Mouse (Mus musculus) liver, embryonic 11.5 days (tissue): ENCODE results near the gene Efemp2. TPM values are rescaled to one million over a fixed set of nuclear protein-coding genes. Genes with fewer than 3 reads are reported as not detected.

Experiments used
- ATAC-seq: fragments of 200-750 bp; cut with Nextera tagmentation; replicated peaks from 2 replicates; pipeline ENCODE4 v1.8.0; 2017; ENCODE audit warnings: moderate number of reproducible peaks, mild to moderate bottlenecking, moderate TSS enrichment, moderate library complexity; ENCODE audit not compliant: low FRiP score
- DNase-seq: peaks from one replicate; pipeline ENCODE4 v3.0.0-alpha.2; 2017; ENCODE audit warnings: low spot score
- H3K27ac ChIP-seq: fragments of 300-500 bp; sonication (generic); 2 replicates; pipeline ENCODE4 v1.5.1; 2014; ENCODE audit warnings: mild to moderate bottlenecking, low read depth, low read length, control low read depth
- H3K27me3 ChIP-seq: fragments of 300-500 bp; sonication (generic); replicated peaks from 2 replicates; pipeline ENCODE4 v1.6.1; 2014; ENCODE audit warnings: low read length, mixed read lengths; ENCODE audit not compliant: control insufficient read depth, insufficient read depth
- H3K36me3 ChIP-seq: fragments of 300-500 bp; sonication (generic); 2 replicates; pipeline ENCODE4 v1.6.1; 2014; ENCODE audit warnings: mild to moderate bottlenecking, low read length, moderate library complexity, mixed read lengths; ENCODE audit not compliant: control insufficient read depth, insufficient read depth
- H3K4me1 ChIP-seq: fragments of 300-500 bp; sonication (generic); replicated peaks from 2 replicates; pipeline ENCODE4 v1.6.1; 2014; ENCODE audit warnings: low read length, mixed read lengths; ENCODE audit not compliant: control insufficient read depth, insufficient read depth
- H3K4me2 ChIP-seq: fragments of 300-500 bp; sonication (generic); 2 replicates; pipeline ENCODE4 v1.6.1; 2014; ENCODE audit warnings: mild to moderate bottlenecking, control low read depth, moderate library complexity
- H3K4me3 ChIP-seq: fragments of 300-500 bp; sonication (generic); 2 replicates; pipeline ENCODE4 v1.5.1; 2014; ENCODE audit warnings: low read depth, low read length, control low read depth
- H3K9ac ChIP-seq: fragments of 300-500 bp; sonication (generic); 2 replicates; pipeline ENCODE4 v1.6.1; 2014; ENCODE audit warnings: low read depth, low read length, control low read depth
- H3K9me3 ChIP-seq: fragments of 300-500 bp; sonication (generic); 2 replicates; pipeline ENCODE4 v1.6.1; 2016; ENCODE audit warnings: low read length, inconsistent platforms, mixed read lengths; ENCODE audit not compliant: control insufficient read depth
- WGBS: fragments of 180-500 bp; shearing (Covaris S2); extraction: QIAGEN DNeasy Blood & Tissue Kit; methylation state at CpG from one replicate; pipeline ENCODE4 v1.1.7; 2014; 5-methylcytosine and 5-hydroxymethylcytosine counted together
- polyA plus RNA-seq: library from polyadenylated mRNA; unstranded; fragments of >200 nt; fragmentation: Nextera tagmentation; extraction: Ambion mirVana; gene quantifications from 2 replicates; pipeline ENCODE4 v1.2.1, GENCODE M21; 2014

The Efemp2 gene
- polyA plus RNA-seq, 1 experiment from 2014 or later = 55.3 TPM

DNA sequence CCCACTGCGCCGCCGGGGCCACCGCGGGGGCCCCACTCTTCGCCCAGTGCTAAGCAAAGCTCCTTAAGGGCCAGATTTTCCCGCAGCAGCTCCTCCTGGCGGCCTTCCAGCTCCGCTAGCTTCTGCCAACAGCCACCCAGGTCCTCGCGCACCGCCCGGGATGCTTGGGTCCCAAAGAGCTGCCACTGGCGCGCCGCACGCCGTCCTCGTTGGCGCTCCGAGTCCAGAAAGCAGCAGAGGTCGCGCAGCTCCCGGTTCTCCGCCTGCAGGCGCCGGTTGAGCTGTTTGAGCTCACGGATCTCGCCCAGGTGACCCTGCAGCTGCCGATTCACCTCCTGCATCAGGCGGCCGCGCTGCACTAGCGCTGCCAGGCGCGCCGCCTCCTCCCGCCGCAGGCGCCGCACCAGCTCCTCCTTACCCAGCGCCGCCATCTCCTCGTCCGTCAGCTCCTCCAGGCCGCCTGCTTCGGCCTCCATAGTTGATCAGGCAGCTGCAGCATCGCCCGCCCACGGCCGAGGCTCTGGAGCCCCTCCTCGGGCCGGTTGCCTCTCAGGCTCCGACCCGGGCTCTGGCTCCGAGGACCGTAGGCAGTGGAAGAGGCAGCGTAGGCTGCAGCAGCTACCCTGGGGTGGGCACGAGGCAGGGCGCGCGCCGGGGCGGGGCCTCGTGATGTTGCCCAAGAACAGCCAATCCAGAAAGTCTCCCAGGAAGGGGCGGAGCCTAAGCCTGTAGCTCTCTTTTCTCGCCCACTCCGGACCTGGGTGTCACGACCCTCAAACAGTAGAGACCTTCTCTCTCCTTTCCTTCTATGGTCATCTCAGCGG is 16.6 kb upstream of the Efemp2 start:
- H3K4me2 ChIP-seq = peak overlapping the region; percentile 90
- peak overlapping the region; percentile 87 for H3K4me3 ChIP-seq
- H3K27me3 ChIP-seq = no peaks in the 10 kb centered on the region
- H3K4me1 ChIP-seq = peaks cover 33% of the 10 kb centered on the region
- H3K36me3 ChIP-seq = 0 out of 2 replicates have a peak, but pooled peaks cover 2% of the 10 kb centered on the region
- H3K9me3 ChIP-seq = no peaks in the 10 kb centered on the region
- H3K27ac ChIP-seq = peak overlapping the region; percentile 78
- DNase-seq = peak; percentile 96
- peak; percentile 88 for ATAC-seq
- H3K9ac ChIP-seq = peak overlapping the region; percentile 86
- under 1% methylated on average over 70 of the region's 70 CpGs for WGBS

DNA sequence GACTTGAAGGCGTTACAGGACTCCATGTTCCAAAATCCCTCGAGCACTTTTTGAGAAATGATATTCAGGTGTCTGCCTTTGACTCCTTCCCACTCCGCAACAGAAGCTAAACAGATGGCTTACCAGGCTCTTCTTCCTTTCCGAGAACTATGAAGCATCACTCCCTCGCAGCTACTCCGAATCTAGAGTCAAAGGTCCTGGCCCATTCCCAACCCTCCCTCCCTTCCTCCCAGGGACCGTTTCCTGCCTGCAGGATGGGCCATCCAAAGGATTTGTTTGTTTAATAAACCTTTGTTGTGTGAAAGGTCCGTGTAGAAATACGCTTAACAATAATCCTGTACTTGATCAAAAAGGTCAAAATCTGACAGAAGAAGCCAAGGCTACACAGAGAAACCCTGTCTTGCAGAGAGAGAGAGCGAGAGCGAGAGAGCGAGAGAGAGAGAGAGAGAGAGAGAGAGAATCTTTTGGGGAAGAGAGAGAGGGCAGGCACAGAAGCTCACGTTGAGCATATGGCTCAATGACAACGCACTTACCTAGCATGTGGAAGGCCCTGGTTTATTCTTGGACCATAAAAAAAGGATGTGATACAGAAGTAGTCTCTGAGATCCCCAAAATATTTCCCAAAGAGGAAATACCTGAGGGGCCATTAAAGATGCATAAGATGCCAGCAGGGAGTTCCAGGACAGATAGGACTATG is 15.9 kb upstream of the Efemp2 start, which contains the start of gene Ccdc85b:
Gene Ccdc85b (minus strand): TSS at position 149 of the 697 bp plus-strand sequence.
- WGBS = 15% methylated on average over 14 of the region's 14 CpGs
- Histone ChIP-seq H3K36me3 (0 out of 2 replicates have a peak, but pooled peaks cover 2% of the 10 kb centered on the region), H3K9me3 (no peaks in the 10 kb centered on the region), H3K27me3 (no peaks in the 10 kb centered on the region), H3K4me2 (peak within 1 kb of the TSS; percentile 90), H3K9ac (peak within 1 kb of the TSS; percentile 86), H3K27ac (peak within 1 kb of the TSS; percentile 78), H3K4me3 (peak within 1 kb of the TSS; percentile 87), H3K4me1 (peaks cover 33% of the 10 kb centered on the region)
- 0 out of 2 replicates have a peak, but pooled peaks have one; percentile 3 for ATAC-seq
- no peak for DNase-seq

DNA sequence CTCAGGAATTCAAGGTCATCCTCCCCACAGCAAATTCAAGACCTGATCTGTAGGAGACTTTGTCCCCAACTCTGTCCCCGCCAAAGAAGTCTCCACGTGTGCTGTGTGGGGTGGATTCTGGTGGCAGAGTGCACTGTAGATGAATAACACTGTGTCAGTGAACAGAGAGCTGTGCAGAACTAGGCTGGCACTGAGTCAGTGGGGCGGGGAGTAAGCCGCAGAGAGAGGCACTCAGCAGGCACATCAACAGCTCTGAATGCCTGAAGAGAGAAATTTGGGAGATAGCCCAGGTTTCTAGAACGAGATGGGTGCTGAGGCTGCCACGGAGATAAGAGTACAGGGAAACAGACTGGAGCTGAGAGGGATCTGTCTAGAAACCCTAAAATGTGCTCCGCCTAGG is 14.7 kb upstream of the Efemp2 start:
- Histone ChIP-seq H3K4me1 (peaks cover 33% of the 10 kb centered on the region), H3K9me3 (no peaks in the 10 kb centered on the region), H3K27me3 (no peaks in the 10 kb centered on the region), H3K4me2 (no peak overlapping the region), H3K9ac (no peak overlapping the region), H3K4me3 (0 out of 2 replicates have a peak overlapping the region, but pooled peaks have one; percentile 11), H3K27ac (no peak overlapping the region), H3K36me3 (peaks cover 2% of the 10 kb centered on the region; the same call in 1 of the 2 replicates)
- ATAC-seq (no peak), DNase-seq (no peak)
- WGBS = 67% methylated on average over 7 of the region's 7 CpGs

DNA sequence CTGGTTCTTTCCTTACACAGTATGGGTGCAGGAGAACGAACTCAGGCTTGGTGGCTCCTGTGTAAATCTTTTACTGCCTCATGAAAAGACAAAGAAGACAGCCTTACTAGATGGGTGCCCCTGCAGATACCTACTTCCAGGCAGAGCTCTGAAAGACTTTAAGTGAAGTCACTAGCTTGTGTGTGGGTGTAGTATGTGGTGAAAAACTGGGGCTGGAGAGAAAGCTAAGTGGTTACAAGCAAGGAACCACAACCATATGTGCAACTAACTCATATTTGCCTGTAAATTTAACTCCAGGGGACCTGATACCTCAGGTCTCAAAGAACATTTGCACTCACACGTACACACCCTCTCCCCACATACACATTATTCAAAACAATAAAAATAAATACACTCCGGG is 13.9 kb upstream of the Efemp2 start:
- Histone ChIP-seq H3K9ac (peak overlapping the region; percentile 88), H3K4me3 (peak overlapping the region; percentile 87), H3K4me1 (peaks cover 33% of the 10 kb centered on the region), H3K27ac (no peak overlapping the region), H3K36me3 (peaks cover 5% of the 10 kb centered on the region; the same call in 1 of the 2 replicates), H3K27me3 (no peaks in the 10 kb centered on the region), H3K4me2 (peak overlapping the region; percentile 97), H3K9me3 (no peaks in the 10 kb centered on the region)
- WGBS = 27% methylated on average over 3 of the region's 3 CpGs
- ATAC-seq = no peak
- DNase-seq = no peak

DNA sequence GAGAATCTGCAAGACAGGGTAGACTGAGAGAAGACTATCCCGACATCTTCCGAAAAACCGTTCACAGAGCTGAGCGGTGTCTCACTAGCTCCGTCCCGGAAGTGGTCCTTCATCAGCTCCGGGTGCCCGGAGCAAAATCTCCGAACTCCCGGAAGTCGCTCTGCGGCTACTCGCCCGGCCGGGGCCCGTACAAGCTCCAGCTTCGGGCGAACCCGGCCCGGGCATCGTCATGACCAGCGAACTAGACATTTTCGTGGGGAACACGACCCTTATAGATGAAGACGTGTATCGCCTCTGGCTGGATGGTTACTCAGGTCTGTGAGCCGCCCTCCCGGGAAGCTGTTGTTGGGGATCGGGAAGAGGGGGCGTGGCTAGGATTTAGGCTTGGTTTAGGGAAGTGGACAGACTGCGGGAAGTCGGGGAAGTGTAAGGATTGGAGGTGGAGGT is 13.3 kb upstream of the Efemp2 start, which contains the start of gene Fibp:
Gene Fibp (plus strand): TSS at position 151 of the 447 bp plus-strand sequence.
- peak; percentile 90 for DNase-seq
- H3K36me3 ChIP-seq = peaks cover 5% of the 10 kb centered on the region; the same call in 1 of the 2 replicates
- peak; percentile 72 for ATAC-seq
- H3K4me1 ChIP-seq = peaks cover 27% of the 10 kb centered on the region
- WGBS = under 1% methylated on average over 32 of the region's 32 CpGs
- peak within 1 kb of the TSS; percentile 87 for H3K4me3 ChIP-seq
- H3K4me2 ChIP-seq = peak within 1 kb of the TSS; percentile 97
- peak within 1 kb of the TSS; percentile 88 for H3K9ac ChIP-seq
- H3K27ac ChIP-seq = peak within 1 kb of the TSS; percentile 56
- H3K9me3 ChIP-seq = no peaks in the 10 kb centered on the region
- no peaks in the 10 kb centered on the region for H3K27me3 ChIP-seq

DNA sequence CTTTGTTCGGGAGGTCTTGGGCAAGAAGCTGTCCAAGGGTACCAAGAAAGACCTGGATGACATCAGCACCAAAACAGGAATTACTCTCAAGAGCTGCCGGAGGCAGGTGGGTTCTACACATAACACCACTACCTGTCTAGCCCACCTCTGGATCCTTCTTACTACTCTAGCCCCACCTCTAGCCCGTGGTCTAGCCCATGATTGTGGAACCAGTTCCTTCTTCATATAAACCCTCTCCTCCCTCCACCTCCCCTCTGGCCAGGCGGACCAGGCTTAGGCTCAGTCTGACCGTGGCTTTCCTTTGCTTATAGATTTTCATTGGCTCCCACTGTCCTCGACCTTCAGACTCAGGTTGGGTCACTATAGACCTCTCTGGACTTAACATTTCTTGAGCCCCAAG is 12.3 kb upstream of the Efemp2 start:
- DNase-seq = no peak
- H3K27ac ChIP-seq = no peak overlapping the region
- WGBS = 83% methylated on average over 6 of the region's 6 CpGs
- H3K36me3 ChIP-seq = peaks cover 12% of the 10 kb centered on the region
- peak overlapping the region; percentile 87 for H3K4me3 ChIP-seq
- H3K9me3 ChIP-seq = no peaks in the 10 kb centered on the region
- no peaks in the 10 kb centered on the region for H3K27me3 ChIP-seq
- peak overlapping the region; percentile 88 for H3K9ac ChIP-seq
- H3K4me1 ChIP-seq = peaks cover 17% of the 10 kb centered on the region
- peak overlapping the region; percentile 97 for H3K4me2 ChIP-seq
- no peak for ATAC-seq

DNA sequence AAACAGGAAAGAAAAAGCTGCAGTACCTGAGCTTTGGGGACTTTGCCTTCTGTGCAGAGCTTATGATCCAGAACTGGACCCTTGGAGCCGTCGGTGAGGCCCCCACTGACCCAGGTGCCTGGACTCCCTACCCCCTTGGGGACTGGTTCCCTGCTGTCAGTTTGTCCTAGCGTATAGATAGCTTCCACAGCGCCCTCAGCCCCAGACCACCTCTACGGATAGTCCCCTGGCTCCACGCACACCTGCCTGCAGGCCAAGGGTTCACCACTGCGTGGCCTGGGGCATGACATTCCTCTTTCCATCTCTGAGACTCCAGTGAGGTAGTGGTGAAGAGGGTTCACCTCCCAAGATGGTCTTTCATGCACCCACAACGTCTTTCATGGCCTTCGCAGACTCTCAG is 10.5 kb upstream of the Efemp2 start:
- no peak overlapping the region for H3K4me2 ChIP-seq
- WGBS = 88% methylated on average over 9 of the region's 9 CpGs
- no peak overlapping the region for H3K9ac ChIP-seq
- no peak overlapping the region for H3K4me3 ChIP-seq
- no peaks in the 10 kb centered on the region for H3K27me3 ChIP-seq
- DNase-seq (no peak), ATAC-seq (no peak)
- H3K9me3 ChIP-seq = no peaks in the 10 kb centered on the region
- H3K4me1 ChIP-seq = peaks cover 8% of the 10 kb centered on the region
- no peak overlapping the region for H3K27ac ChIP-seq
- H3K36me3 ChIP-seq = peaks cover 19% of the 10 kb centered on the region

DNA sequence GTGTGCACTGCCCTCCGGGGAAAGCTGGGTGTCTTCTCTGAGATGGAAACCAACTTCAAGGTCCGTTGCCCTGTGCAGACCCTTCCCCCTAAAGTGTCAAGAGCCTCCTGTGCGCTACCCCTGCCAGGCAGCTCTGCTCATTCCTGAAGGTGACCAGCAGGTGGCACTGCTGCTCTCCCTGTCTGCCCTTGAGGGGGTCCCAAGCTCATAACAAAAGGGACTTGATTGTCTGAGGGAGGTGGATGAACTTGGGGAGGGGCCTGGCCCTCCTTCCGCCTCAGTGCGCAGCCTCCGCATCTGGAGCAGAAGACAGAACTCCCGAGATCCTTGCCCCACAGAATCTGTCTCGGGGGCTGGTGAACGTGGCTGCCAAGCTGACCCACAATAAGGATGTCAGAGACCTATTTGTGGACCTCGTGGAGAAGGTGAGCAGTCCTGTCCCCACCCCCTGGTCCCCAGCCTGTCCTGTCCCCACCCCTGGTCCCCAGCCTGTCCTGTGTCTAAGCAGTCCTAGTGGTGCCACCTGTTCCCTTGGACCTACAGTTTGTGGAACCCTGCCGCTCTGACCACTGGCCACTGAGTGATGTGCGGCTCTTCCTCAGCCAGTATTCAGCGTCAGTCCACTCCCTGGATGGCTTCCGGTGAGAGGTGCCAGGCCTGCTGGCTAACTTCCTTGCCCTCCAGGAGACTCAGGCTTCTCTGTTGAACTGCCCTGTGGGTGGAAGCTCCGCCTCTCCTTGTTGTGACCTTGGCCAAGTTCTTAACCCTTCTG is 9.8 kb upstream of the Efemp2 start:
- H3K4me1 ChIP-seq = peaks cover 8% of the 10 kb centered on the region
- H3K4me2 ChIP-seq = peak overlapping the region; percentile 1; the same call in 1 of the 2 replicates
- no peaks in the 10 kb centered on the region for H3K27me3 ChIP-seq
- no peak overlapping the region for H3K9ac ChIP-seq
- no peak for ATAC-seq
- H3K27ac ChIP-seq = no peak overlapping the region
- 59% methylated on average over 15 of the region's 15 CpGs for WGBS
- H3K36me3 ChIP-seq = peaks cover 19% of the 10 kb centered on the region
- H3K4me3 ChIP-seq = peak overlapping the region; percentile 9; the same call in 1 of the 2 replicates
- no peaks in the 10 kb centered on the region for H3K9me3 ChIP-seq
- peak; percentile 54 for DNase-seq
